Mouse (Mus musculus) activated CD4-positive, CD25-positive, alpha-beta regulatory T cell, adult 4 months (primary cell): ENCODE data around the gene Runx2. TPM values are rescaled to one million over a fixed set of nuclear protein-coding genes. Genes with fewer than 3 reads are reported as not detected.
A peak's percentile ranks its signal among the peaks of the same experiment; 100 is the strongest.

Source experiments
- ATAC-seq: one replicate; pipeline ENCODE4 v1.8.0; 2017
- polyA plus RNA-seq, 2 experiments: library from polyadenylated mRNA; unstranded; fragments of 100-300 nt; shearing (Covaris generic); gene quantifications; one replicate each; pipeline ENCODE4 v1.2.1; 2017

Runx2 gene
- polyA plus RNA-seq, 2 experiments from 2014 or later = 8.6 to 8.8 TPM

- ATAC-seq = peak; percentile 76
Measured at GRCm38 (mm10) chr17:44455681-44456600, 358.7 kb downstream of the Runx2 start.

GRCm38 (mm10) chr17:44449915-44450471 lies 364.6 kb downstream of the Runx2 start:
- ATAC-seq = no peak

Other genes with a start within 250 kb of the Runx2 start
- 10 to 100 TPM; 12.6 to 15.1 TPM for gene Supt3, start 37.6 kb downstream of the Runx2 start, polyA plus RNA-seq